Mouse (Mus musculus): ENCODE measurements around the gene Prrt3. TPM values are rescaled to one million over a fixed set of nuclear protein-coding genes. Genes with fewer than 3 reads are reported as not detected.

Prrt3 gene
- total RNA-seq, 2 experiments from 2014 or later, result 0.08 TPM; not detected in 1

- no peak for DNase-seq
Observed at GRCm38 (mm10) chr6:113489410-113489809, 12.3 kb downstream of the Prrt3 start.

DNA sequence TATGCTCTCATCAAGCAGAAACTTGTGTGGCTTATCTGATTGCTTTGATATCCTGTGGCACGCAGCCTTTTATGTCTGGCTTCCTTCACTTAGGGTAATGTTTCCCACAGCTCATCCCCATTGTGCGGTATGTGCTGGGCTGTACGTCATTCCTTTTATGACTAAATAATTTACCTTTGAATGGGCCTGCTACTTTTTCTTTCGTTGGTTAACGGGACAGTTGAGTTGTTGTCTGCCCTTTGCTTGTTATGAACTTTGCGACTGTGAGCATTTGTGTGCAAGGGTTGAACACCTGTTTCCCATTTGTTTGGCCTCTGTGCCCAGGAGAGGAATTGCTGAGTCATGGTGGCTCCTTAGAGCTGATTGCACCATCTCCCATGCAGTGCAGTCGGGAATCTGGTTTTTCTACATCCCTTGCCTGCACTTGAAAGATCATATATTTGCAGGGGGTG, 14.6 kb downstream of the Prrt3 start:
- peak; percentile 47 for DNase-seq

DNA sequence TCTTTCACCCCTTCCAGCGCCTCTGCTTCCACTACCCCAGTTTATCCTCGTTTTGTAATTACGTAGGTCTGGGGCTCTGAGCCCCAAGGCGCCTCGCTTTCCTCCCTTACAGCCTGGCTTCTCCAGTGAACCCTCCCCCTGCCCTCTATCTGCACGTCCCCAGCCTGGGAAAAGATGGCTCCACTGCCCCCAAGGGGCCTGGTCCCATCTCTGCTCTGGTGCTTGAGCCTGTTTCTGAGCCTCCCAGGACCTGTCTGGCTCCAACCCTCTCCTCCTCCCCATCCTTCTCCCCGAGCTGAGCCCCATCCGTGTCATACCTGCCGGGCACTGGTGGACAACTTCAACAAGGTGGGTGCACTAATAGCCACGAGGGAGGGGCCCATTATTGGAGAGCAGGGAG, 18.0 kb downstream of the Prrt3 start:
- DNase-seq, result no peak

- peak; percentile 96 for DNase-seq
Observed at GRCm38 (mm10) chr6:113483100-113483615, 18.6 kb downstream of the Prrt3 start, which contains the start of gene Creld1. Gene Creld1 (plus strand): TSS chr6:113483297.

- DNase-seq, result peak; percentile 39
Observed at GRCm38 (mm10) chr6:113482477-113483099, 19.1 kb downstream of the Prrt3 start.

GRCm38 (mm10) chr6:113480555-113481373, 21.0 kb downstream of the Prrt3 start:
- DNase-seq, result peak; percentile 26

DNA sequence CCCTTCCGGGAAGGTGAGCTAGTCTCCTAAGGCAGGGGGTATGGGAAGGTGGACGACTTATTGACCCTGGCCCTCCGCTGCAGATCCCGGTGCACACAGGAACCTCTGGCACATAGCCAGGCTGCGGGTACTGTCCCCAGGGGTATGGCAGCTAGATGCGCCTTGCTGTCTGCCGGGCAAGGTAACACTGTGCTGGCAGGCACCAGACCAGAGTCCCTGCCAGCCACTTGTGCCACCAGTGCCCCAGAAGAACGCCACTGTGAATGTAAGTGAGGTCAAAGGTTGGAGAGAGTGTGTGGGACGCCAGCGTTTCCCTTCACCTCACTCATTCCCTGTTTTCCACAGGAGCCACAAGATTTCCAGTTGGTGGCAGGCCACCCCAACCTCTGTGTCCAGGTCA, 22.8 kb downstream of the Prrt3 start:
- no peak for DNase-seq

- DNase-seq, result no peak
Observed at GRCm38 (mm10) chr6:113477353-113477752, 24.4 kb downstream of the Prrt3 start.

GRCm38 (mm10) chr6:113473715-113474114, 28.0 kb downstream of the Prrt3 start:
- no peak for DNase-seq

GRCm38 (mm10) chr6:113473246-113473645, 28.5 kb downstream of the Prrt3 start:
- no peak for DNase-seq

- no peak for DNase-seq
Observed at GRCm38 (mm10) chr6:113472061-113472460, 29.7 kb downstream of the Prrt3 start.

DNA sequence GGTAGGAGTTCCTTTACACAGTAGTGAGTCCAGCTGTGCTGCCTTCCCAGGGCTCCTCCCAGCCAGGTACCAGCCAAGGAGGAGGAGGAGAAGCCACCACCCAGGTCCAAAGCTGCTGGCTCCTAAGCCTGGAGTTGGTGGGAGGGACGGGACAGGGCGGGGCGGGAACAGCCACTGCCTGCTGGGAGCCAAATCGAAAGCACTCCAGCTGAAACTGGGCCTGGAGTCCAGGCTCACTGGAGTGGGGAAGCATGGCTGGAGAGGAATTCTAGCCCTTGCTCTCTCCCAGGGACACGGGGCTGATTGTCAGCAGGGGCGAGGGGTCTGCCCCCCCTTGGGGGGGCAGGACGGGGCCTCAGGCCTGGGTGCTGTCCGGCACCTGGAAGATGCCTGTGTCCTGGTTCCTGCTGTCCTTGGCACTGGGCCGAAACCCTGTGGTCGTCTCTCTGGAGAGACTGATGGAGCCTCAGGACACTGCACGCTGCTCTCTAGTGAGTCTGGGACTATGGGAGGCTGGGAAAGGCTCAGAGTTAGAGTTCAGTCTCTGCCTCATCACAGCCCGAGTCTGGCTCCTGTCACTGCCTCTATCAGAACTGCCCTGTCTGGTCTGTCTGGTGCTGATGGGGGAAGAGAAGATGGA, 30.3 kb downstream of the Prrt3 start, which contains the start of gene Il17rc:
Il17rc (plus strand) TSS at position 131 of the 640 bp plus-strand sequence.
- DNase-seq, result peak; percentile 82

- peak; percentile 70 for DNase-seq
Observed at GRCm38 (mm10) chr6:113469432-113469831, 32.3 kb downstream of the Prrt3 start.

DNA sequence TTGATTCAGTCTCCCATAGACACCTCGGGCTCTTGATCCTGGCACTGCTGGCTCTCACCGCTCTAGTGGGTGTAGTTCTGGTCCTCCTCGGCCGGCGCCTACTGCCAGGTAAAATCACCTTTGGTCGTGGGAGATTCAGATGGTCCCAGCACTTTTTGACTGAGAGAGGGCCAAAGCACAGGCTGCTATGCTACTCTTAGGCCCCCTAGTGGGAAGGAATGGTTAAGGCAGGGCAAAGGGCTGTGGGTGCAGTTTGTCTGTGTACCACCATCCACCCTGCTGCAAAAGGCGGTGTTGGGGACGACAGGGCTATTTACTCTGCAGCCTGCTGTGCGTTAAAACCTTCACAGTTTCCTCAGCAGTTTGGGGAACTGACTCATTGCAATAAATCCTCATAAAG, 32.7 kb downstream of the Prrt3 start:
- peak; percentile 62 for DNase-seq

GRCm38 (mm10) chr6:113468512-113468911, 33.2 kb downstream of the Prrt3 start:
- DNase-seq, result no peak

GRCm38 (mm10) chr6:113465602-113466001, 36.1 kb downstream of the Prrt3 start:
- DNase-seq, result no peak

DNA sequence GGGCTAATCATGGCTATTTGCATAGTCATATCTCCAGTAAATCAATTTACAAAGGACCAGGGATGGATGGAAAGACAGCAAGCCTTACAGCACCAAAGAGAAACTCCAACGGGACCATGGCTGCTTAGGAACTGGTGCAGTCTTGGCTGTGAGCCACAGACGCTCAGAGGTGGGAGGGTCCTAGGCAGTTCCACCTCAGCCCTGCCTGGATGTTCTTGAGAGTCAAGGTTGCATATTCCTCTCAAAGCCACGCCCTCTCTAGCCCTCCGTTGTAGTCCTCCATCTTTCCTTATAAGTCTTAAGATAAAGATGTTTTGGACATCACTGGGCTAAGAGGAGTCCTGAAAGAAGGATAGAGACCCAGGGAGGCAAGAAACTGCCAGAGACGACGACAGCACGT, 37.7 kb downstream of the Prrt3 start:
- no peak for DNase-seq

- no peak for DNase-seq
Observed at GRCm38 (mm10) chr6:113458635-113459034, 43.1 kb downstream of the Prrt3 start.

GRCm38 (mm10) chr6:113457952-113458534, 43.7 kb downstream of the Prrt3 start, which contains the start of gene Il17re:
Gene Il17re (plus strand): TSS chr6:113458484.
- no peak for DNase-seq

GRCm38 (mm10) chr6:113455007-113455406, 46.7 kb downstream of the Prrt3 start:
- no peak for DNase-seq

- no peak for DNase-seq
Observed at GRCm38 (mm10) chr6:113451839-113452238, 49.9 kb downstream of the Prrt3 start.

DNA sequence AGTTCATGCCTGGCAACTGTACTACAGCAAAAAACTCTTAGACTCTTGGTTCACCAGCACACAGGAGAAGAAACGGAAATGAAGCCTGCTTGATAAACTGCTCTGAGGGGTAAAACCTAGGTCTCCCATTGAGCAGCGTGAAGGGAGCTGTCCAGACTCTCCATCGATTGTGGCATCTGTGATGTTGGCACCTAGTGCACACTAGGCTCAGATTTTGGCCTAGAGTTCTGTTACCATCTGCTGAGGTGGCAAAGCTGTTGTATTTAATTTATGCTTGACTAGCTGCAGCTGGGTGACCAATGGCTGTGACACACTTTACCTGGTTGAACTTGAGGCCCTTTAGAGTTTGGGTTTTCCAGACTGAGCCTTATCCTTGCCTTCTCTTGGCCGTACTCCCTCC, 54.1 kb downstream of the Prrt3 start:
- DNase-seq, result no peak
